Mouse (Mus musculus) inflammation-experienced regulatory T-cells, adult 6 months (primary cell): ENCODE results near the gene Gm20532. TPM values are rescaled to one million over a fixed set of nuclear protein-coding genes. Genes with fewer than 3 reads are reported as not detected.

Experiments used
- ATAC-seq: one replicate; pipeline ENCODE4 v1.8.0; 2017
- polyA plus RNA-seq, 3 experiments: library from polyadenylated mRNA; unstranded; fragments of 100-300 nt; shearing (Covaris generic); gene quantifications; one replicate each; pipeline ENCODE4 v1.2.1; 2017

Gm20532 gene
- polyA plus RNA-seq, 3 experiments from 2014 or later = not detected

DNA sequence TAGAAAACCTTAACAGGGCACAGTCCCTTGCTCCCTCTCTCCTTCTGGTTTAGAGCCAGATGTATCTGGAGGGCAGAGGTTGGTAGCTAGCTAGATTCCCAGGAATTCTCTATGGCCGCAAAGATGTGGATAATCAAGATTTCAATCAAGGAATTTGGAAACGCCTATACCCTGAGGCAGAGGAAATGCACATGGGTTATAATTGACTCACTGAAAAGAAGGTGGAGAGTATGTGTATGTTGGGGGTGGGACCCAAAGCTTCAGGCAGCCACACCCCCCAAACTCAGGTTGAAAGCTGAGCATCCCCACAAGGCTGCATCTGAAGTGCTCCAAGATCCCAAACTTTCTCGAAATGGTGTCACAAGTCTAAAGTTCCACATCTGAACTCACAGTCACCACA lies 12.0 kb downstream of the Gm20532 start:
- no peak for ATAC-seq

DNA sequence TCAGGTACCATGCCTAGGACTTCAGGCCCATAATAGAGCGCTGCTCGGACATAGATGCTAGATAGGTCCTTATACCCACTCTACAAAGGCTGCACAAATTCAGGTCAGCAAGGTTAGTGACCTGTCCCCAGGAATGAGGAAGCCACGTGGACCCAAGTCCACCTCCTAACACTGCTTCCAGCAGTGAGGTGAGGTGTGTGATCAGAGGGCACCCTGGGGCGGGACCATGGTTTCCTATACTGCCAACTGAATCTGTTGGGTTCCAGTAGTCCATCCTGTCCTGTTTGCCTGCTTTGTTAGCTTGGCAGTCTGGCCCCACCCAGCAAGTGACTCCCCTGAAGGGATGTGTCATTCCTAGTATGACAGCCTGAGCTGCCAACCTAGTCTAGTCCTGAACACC lies 13.5 kb downstream of the Gm20532 start:
- ATAC-seq = no peak

DNA sequence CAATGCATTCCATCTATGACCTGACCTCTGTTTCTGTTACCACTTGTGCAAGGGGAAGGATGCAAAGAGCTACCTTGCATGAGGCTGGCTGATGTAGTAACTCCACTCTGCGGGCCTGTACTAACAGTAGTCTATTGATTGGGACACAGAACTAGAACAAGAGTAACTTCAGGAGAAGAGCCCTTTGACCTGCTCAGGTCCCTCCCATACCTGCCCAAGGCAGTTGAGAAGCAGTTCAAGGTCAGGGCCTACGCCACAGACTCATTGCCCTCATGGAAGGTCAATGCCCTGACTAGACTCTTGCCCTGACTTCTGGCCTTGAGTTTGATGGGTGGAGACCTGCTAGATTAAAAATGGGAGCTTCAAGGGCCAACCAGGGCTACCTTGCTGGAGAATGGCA lies 14.2 kb downstream of the Gm20532 start:
- ATAC-seq = no peak

DNA sequence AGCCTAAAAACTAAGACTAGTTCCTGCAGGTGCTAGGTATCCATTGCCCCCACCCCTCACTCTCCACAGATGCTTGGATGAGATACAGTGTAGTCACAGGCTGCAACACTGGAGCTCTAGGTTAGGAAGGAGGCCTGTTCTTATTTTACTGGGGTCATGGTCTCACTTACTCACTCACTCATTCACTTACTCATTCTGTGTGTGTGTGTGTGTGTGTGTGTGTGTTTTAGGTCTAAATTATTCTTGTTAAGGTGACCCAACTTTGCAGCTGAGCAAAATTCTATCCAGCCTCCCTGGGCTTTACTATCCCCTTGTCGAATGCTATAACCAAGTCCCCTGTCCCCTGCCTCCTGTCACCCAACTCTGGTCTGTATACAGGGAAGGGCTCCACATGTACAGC lies 15.2 kb downstream of the Gm20532 start:
- no peak for ATAC-seq

DNA sequence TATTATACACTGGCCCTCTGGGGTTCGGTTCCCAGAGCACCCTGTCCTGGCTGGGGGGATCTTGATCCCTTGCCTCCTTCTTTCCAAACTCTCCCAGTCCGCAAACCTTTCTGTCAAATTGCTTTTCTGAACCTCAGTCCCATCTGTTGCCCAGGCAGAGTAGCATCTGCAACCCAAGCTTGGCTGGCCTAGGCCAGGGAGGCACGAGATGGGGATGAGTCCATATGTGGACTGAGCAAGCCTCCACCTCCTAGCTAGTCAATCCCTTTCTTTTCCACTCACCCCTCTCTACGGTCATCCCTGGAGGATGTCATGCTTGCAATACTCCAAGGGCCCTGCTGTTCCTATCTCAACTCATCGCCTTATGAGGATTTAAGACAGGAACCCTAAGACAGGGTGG lies 16.2 kb downstream of the Gm20532 start:
- no peak for ATAC-seq

DNA sequence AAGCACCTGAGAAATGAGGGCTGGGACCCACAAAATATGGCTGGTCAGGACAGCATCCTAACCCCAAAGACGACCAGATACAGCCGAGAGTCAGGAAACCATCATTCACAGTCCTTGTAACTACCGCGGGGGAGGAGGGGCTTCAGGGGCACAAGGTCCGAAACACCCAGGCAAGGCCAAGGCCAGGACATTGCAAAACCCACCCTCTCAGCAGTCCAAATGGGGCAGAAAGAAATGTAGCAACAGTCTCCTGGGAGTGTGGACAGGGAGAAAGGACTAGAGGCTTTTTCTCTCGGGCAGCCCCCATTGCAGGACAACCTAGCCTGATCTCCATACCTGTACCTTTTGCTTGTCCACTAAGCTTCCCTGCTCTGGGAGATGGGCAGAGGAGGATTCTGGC lies 16.7 kb downstream of the Gm20532 start:
- no peak for ATAC-seq

DNA sequence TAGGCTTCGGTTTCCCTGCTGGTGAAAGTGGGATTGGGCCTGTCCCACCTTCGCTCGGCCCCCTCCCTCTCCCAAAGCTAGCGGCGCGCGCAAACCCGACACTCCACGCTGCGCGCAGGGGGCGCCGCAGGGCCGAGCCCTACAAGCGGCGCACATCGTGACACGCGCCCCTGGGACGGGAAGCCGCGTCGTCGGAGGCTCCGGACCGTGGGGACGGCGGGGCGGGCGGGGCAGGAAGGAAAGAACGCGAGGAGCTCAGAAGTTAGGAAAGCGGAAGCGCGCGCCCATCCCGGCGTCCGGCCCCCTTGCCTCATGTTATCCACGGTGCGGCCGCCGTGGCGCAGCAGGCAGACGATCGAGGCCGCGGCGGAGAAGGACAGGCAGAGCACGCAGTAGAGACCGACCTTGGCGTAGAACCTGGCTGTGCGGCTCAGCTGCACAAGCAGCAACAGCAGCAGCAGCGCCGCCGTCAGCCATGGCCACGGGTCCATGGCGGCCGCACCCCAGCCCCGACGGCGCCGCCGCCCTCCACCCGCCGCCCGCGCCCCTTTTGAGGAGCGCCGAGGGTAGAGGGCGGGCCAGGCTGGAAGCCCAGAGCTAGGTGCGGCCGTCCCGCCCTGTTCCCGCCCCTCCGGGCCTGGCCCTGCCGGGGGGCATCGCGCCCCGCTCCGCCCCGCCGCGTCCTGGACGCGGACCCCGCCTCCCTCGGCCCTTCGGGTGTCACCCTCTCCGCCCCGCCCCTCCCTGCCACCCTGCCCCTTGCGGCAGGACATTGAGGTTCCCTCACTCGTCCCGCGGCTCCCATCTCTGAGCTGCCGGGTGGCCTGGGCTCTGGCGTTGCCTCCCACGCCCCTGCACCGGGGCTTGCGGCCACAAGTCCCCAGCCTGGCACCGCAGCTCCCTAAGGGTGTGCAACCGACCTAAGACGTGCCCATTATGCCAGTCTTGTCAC lies 17.6 kb downstream of the Gm20532 start, which contains the start of gene Agpat2:
TSS of gene Agpat2 (minus strand) at position 698 of the 952 bp plus-strand sequence.
- ATAC-seq = peak; percentile 80

DNA sequence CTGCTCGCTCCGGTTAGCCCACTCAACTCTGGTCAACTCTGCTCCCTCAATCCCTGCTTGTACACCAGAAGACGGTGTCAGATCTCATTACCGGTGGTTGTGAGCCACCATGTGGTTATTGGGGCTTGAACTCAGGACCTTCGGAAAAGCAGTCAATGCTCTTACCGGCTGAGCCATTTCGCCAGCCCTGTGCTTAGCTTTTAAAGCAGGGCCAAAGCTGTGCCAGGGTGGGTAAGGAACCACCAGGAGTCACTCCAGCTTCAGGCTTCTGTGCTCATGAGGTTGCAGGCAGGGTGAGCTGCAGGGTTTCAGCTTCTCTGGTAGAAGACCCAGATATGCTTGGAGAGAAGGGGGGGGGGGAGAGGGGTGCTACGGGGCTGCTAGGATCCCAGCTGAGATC lies 18.9 kb downstream of the Gm20532 start:
- ATAC-seq = no peak

DNA sequence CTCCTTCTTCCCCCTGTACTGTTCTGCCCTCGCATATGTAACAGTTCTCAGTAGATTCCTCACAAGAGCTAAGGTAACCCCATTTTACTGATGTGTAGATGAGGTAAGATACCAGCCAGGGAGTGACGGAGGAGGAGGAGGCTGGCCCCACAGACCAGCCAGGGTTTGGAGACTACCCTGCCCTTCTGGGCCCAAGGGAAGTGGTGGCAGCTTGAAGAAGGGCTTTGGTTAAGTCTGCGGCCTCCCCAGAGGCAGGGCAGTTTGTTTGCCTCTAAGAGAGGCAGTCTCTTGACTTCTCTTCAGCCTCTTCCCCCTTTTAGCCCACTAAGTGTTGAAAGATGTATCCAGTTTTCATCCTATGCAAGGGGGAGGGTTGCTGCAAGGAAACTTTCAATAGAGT lies 20.1 kb downstream of the Gm20532 start:
- ATAC-seq = no peak

DNA sequence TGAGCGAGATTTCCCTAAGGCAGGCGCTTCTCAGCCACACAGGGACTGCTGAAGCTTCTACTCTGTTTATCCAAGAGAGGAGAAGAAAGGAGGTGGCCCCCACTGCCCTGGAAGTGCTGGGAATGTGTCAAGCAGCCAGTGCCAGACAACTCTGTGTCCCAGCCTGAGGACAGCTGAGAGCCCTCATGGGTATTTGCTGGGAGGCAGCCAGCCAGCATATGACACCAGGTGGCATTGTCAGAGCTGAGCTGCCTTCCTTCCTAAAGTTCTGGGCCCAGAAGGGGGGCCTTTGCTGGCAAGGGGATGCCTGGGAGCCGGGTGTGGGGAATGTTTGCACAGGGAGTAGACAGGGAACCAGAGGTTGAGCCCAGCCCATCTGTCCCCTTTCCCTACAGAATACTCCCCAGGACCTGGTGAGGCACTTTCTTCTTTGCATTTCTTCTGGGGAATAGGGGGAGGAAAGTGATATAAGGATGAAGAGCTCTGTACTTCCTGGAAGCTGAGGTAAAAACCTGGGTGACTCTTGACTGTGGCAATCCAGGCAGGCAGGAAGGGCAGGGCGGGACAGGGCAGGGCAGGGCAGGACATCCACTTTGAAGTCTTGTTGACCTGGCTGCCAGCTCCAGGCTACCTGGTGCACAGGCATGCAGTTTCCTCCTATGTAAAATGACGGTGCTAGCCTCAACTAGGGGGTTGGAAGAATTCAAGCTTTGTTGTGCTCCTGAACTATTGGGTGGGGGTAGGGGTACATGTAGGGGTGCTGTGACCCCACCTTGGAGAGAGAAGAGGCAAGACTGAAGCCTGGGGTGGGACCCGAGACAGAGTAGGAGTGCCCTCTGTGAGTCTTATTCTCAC lies 20.8 kb downstream of the Gm20532 start:
- no peak for ATAC-seq

DNA sequence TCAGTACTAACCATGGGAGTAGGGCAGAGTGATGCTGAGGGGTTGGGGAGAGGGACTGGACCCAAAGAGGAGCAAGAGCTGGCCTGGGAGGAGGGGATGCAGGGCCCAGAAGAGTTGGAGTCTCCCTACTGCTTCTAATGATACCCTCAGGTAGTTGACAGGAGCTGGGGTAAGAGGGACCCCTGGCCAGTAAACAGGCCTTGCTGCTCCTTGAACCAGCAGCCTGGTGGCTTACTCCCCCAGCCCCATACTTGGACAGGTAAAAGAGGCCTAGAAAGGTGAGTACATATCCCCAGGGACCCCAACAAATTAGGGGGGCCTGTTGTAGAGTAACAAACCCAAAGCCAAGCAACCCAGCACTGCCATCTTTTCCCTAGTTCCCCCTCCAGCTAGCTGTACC lies 22.3 kb downstream of the Gm20532 start:
- ATAC-seq = no peak

DNA sequence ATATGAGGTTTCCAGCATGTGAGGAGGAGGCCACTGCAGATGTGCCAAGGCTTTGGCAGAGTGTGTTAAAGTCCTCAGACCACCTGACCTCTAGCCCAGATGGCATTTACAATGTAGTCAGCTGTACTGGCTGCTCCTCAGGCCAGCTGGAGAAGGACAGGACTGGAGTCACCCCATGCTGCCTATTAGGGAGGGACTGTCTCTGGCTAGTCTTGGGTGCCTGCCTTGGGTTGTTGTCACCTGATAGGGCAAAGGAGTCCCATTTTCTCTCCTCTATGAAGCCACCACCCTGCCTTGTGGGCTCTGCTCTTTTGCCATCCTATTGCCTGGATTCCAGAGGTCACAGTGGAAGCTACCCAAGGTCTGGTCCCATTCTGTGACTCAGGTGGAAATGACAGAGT lies 22.8 kb downstream of the Gm20532 start:
- ATAC-seq = no peak

DNA sequence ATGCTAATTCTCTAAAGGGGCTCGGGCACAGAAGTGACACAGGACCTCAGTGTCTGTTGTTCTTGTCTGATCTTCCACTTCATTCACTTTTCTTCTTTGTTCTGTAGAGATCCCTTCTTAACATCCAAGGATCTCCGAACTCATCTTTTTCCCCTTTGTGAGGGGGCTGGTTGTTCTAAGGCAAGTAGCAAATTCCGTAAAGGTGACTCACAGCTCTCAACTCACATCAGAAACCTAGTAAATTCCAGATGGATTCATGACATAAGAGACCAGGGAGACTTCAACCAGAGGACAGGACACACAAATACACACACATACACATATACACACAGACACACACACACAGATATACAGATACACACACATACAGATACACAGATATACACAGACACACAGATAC lies 24.1 kb downstream of the Gm20532 start:
- no peak for ATAC-seq

DNA sequence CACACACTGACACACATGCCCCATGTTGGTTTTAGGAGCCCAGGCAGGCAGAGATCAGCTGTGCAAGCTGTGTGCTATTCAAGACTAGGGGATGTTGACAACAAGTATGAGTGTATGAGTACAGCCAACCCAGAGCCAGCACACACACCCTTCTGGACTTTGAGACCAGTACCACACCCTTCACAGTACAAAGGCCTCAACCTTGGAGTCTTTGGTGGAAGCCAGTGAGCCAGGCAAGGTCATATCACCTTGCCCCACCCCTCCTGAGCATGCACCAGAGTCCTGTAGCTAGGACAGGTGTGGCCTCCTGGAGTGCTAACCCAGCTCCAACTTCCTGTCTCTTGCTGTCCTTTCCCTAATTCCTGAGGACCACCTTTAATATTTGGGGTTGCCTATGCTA lies 24.6 kb downstream of the Gm20532 start:
- no peak for ATAC-seq

DNA sequence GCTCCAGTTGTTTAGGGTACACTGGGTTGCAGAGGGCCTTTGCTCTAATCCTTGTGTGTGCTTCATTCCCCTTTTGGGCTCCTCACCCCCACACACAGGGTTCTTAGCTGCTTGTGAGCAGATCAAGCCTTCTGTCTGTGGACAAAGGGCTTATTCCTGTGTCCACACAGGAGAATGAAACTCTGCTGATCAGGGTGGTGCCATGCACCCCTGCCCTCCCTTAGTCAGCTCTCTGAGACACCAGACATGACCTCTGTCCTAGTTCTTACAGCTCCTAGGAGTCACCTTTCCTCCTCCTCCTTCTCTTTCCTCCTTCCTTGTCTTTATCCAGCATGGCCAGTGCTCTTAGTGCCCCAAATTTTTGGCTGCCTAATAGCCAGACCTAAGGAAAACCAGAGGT lies 25.5 kb downstream of the Gm20532 start:
- ATAC-seq = no peak

DNA sequence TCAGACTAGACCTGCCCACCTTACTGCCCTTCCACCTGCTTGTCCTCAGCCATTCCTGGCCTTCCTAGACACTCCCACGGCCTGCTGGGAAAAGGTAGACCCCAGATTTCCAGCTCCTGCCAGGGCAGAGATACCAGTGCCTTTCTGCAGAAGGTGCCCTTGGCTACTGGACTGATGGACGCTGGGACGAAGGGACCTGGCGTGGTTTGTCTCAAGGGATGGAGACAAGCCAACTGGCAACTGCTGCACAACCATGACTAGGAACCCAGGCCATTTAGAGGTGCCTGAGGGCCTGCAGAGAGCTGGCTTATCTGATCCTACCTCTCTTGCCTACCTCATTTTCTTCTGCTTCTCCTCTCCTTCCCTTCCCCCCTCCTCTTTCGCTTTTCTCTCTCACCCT lies 28.5 kb downstream of the Gm20532 start:
- ATAC-seq = no peak

DNA sequence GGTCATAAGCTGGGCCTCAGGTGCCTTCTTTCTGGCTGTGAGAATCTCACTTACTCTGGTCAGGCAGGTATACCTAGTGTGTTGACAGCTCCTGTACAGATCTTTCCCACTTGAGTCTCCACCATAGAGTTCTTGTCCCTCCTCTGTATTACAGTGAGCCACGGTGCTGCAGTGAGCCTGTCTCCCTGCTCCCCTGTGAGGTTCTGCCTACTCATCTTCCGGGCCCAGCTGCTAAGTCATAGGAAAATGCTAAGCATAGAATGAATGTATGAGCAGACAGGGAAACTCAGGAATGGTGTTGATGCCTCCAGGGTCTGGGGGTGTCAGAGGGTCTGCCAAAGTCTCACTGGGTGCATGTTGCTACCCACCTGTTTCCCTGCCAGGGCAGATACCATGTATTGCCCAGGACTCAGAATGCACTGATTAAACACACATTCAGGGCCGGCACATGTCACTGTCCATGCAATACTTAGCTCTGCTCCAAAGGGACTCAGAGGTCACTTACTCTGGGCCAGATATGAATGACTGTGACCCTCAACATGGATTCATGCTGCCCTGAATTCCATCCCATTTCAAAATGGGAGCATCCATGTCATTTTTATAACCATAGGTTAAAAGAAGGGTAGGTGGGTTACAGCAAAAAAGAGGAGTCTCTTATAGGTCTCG lies 29.2 kb downstream of the Gm20532 start:
- no peak for ATAC-seq

DNA sequence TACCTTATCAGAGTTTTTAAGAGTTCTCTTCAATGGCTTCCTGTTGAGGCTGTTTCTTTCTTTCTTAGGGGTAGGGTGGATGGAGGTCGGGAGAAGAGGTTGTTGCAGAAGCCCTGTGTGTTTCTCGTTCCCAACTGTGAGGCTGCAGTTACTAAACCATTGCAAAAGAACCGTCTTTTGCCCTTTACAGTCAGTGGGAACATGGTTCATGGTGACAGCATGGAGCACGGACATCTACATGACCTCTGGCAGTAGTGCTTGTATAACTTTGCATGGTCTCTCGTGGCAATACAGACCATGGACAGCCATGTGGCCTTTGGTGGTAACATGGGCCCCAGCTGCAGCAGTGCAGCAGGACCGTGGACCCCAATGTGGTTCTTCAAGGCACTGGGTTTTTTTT lies 30.9 kb downstream of the Gm20532 start:
- ATAC-seq = no peak

DNA sequence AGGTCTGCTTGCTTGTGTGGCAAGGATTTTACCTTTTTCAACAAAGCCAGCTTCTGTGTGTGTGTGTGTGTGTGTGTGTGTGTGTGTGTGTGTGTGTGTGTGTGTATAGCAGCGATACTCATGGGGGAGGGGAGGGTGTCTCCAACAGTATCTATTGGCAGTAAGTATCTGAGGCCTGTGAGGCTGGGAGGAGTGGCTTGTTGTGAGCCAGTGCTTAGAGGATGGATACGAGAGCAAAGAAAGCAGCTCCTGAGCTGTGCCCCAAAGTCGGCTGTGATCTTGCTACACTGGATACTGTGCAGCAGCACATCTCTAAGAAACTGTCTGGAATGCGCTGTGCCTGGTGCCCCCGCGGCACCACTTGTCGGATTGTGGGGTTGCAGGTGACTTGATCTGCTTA lies 31.5 kb downstream of the Gm20532 start:
- no peak for ATAC-seq

DNA sequence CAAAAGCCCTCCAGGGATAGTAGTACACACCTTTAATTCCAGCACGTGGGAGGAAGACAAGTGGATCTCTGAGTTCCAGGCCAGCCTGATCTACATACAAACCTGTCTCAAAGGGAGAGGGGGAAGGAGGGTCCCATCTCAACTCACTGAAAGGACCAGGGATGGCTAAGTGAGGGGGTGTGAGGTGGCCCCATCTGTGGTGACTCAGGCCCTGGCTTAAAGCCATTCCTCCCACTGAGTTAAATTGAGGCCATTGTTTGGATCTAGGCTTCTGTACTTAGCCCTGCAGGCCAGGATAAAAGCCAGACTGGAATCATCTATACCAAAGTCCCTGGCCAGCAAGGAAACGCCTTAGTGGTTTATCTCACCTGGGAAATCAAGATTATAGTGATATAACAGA lies 34.8 kb downstream of the Gm20532 start:
- no peak for ATAC-seq

DNA sequence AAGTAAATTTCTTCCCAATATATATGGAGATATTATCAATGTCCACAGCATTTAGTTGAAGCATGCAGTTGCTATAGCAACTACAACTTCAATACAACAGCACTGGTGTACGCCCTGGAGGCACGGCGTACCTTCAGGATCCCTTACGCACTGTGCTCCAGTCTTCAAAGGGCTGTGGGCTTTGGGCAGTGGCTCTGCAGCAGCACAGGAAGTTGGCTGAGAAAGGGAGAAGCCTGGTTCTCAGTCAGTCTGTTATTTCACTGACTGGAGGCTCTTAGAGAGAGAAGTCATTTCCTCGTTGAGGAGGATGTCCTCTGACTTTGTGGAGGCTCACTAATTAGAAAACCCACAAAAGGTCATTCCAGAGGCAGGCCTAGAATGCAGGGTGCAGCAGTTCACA lies 36.5 kb downstream of the Gm20532 start:
- ATAC-seq = peak; percentile 60

DNA sequence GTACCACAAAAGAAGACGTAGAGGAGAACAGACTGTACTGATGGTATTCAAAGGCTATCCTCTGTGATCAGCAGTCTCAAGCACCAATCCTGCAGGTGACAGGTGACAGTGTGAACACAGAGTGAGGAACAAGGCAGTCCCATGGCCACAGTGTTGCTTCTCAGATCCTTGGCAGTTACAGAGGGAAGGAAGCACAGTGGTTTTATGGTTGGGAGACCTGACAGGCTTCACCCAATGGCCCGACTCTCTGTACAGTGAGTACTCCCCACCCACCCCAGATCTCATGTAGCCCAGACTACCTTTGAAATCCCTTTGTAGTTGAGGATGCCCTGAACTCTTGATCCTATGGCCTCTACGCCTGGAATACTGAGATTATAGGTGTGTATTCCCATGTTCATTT lies 39.0 kb downstream of the Gm20532 start:
- ATAC-seq = no peak

DNA sequence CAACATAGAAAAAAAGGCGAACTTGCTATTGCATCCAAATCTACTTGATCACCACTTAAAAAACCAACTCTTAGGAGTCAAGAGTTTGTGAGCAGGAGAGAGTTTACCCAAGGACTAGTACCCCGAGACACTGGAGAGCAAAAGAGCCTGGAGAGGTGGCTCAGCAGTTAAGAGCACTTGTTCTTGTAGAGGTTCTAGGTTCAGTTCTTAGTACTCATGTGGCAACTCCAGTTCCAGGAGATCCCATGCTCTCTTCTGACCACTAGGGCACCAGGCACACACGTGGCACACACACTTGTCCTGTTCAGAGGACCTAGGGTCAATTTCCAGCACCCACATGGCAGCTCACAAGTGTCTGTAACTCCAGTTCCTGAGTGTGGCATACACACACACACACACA lies 39.6 kb downstream of the Gm20532 start:
- no peak for ATAC-seq
